Mouse (Mus musculus): ENCODE data around the gene Gm45785. TPM values are rescaled to one million over a fixed set of nuclear protein-coding genes. Genes with fewer than 3 reads are reported as not detected.

The Gm45785 gene
- polyA plus RNA-seq, 1 experiment from 2014 or later: not detected

DNA sequence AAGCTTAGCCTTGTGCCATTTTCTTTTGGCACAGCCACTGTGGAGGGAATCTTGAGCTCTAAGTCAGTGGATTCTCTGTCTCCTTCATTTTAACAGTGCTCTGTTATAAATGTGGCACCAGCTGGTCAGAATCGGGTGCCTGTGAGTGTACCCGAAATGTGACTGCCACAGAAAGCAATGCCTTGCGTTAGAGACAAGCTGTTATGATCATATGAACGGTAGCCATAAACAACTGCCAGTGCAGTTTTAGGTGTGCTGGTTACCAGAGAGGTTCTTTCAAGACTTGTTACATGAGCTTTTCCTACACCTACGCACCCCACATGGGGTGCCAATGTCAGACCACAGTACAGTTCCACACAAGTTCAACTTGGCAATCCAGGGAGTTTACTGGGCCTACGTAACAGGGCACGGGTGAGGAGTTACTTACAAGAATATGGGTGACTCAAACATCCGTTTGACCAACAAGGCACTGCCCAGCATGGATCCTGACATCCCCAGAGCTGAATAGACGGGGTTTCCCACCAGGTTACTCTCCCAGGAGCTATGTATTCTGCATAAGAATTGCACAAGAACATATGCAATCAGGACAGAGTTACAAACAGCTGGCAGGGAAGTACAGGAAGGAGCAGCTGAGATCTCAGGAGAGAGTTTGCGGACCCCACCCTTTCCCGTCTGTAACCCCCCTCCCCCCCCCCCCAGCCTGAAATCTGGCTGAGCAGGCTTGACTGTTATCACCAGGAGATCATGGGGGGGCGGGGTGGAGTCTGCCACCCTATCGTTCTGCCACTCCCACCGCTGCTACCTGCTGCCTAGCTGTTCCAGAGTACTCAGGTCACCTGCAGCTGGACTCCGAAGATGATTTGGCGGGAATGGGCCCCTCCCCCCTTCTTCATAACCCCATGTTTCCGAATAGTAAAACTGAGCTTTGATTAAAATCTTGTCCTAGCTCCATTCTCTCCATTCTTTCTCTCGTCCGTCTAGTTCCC, 15.1 kb downstream of the Gm45785 start:
- Histone ChIP-seq H3K27me3 (replicated peaks) (peaks cover 4% of the 10 kb centered on the region; the same call in 1 of the 2 replicates), H3K9me3 (no peaks in the 10 kb centered on the region), H3K4me2 (replicated peaks) (no peak overlapping the region), H3K9ac (no peak overlapping the region), H3K4me3 (no peak overlapping the region), H3K4me1 (no peaks in the 10 kb centered on the region), H3K27ac (no peak overlapping the region), H3K36me3 (no peaks in the 10 kb centered on the region)
- WGBS: 35% methylated on average over 19 of the region's 19 CpGs
- no peak for ATAC-seq (ENCODE audit: low FRiP score, low read depth)

- H3K27ac ChIP-seq: no peak overlapping the region
- H3K4me3 ChIP-seq: no peak overlapping the region
- H3K27me3 ChIP-seq (replicated peaks): peaks cover 4% of the 10 kb centered on the region; the same call in 1 of the 2 replicates
- H3K4me2 ChIP-seq (replicated peaks): no peak overlapping the region
- H3K4me1 ChIP-seq: no peaks in the 10 kb centered on the region
- no peak overlapping the region for H3K9ac ChIP-seq
- 64% methylated on average over 5 of the region's 5 CpGs for WGBS
- H3K9me3 ChIP-seq: no peaks in the 10 kb centered on the region
- H3K36me3 ChIP-seq: no peaks in the 10 kb centered on the region
- no peak for ATAC-seq (ENCODE audit: low FRiP score, low read depth)
Observed at GRCm38 (mm10) chr7:140839556-140839955, 16.6 kb downstream of the Gm45785 start.

DNA sequence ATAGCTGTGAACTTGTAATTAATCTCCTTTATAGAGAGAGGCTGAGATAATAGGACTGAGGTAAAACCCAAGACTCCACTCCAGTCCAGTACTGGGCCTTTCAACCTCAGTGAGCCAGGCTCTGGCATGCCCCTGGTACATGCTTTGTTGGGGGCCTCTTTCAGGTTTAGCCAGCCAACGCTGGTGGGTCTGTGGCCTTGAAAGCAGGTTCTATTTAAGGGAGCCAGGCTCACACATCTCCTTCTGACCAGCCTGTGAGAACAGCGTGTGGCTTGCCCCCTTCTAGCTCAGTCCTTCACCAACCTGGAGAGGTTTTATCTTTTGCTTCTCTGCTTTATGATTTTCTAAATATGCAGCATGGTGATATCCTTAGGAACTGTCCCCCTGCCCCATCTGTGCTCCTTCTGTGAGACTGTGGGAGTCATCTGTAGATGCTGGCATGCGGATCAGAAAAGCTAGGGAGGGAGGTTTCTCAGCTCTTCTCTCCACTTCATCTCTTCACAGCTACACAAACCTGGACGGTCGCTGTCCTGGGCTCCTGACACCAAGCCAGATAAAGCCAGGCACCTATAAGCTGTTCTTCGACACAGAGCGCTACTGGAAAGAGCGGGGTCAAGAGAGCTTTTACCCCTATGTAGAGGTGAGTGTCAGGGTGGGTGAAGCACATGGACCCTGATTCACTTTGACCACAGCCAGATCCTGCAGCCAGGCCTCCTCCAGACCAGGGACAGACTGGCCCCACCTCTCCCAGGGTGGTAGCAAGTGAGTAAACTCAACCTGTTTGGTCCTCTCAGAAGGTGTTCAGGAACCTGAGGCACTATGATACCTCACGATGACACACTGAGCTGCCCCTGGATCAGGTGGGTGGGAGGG, 19.7 kb downstream of the Gm45785 start:
- Histone ChIP-seq H3K4me2 (replicated peaks) (no peak overlapping the region), H3K27me3 (replicated peaks) (peaks cover 4% of the 10 kb centered on the region; the same call in 1 of the 2 replicates), H3K9me3 (no peaks in the 10 kb centered on the region), H3K4me1 (no peaks in the 10 kb centered on the region), H3K9ac (no peak overlapping the region), H3K27ac (no peak overlapping the region), H3K36me3 (no peaks in the 10 kb centered on the region), H3K4me3 (no peak overlapping the region)
- WGBS: 88% methylated on average over 9 of the region's 9 CpGs
- ATAC-seq (ENCODE audit: low FRiP score, low read depth): no peak

- no peaks in the 10 kb centered on the region for H3K36me3 ChIP-seq
- no peaks in the 10 kb centered on the region for H3K4me1 ChIP-seq
- no peak overlapping the region for H3K4me3 ChIP-seq
- H3K27ac ChIP-seq: no peak overlapping the region
- 77% methylated on average over 2 of the region's 2 CpGs for WGBS
- no peak overlapping the region for H3K9ac ChIP-seq
- no peaks in the 10 kb centered on the region for H3K27me3 ChIP-seq (replicated peaks)
- no peaks in the 10 kb centered on the region for H3K9me3 ChIP-seq
- H3K4me2 ChIP-seq (replicated peaks): no peak overlapping the region
- no peak for ATAC-seq (ENCODE audit: low FRiP score, low read depth)
Observed at GRCm38 (mm10) chr7:140835758-140836087, 20.4 kb downstream of the Gm45785 start.

DNA sequence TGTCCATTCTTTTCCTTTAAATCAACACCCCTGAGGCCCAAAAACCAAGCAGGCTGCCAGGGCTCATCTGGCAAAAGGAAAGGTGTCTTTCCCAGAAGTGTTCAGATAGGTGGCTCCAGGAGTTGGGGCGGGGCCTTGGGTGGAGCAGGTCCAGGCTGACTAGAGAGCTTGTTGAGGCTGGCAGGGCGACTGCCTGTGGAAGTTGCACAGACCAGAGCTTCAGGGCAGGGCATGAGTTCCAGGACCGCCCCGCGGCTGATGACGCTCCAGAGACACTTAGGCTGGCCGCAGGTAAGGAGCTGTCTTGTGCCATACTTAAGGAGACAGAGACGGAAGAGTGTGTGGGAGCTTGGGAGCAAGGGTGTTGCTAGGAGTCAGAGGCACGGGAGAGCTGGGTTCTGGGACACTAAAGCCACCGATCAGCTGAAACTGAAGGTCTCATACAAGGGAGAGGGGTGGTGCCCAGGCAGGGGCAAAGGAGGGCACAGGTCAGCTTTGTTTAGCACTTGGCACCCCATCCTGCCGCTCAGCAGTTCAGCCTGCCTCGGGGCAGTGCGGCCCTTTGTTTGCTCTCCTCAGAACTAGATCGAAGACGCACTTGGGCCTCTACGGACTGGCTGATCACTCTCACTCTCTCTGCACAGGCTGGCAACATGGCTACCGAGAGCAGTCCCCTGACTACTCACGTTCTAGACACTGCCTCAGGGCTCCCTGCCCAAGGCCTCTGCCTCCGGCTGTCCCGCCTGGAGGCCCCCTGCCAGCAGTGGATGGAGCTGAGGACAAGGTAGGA, 21.0 kb downstream of the Gm45785 start, which contains the start of gene Urah:
Gene Urah, plus strand, starts transcription at position 51 of the 790 bp plus-strand sequence.
- no peak for ATAC-seq (ENCODE audit: low FRiP score, low read depth)
- Histone ChIP-seq H3K4me3 (no peak within 1 kb of the TSS), H3K9me3 (no peaks in the 10 kb centered on the region), H3K4me1 (no peaks in the 10 kb centered on the region), H3K27ac (no peak within 1 kb of the TSS), H3K4me2 (replicated peaks) (no peak within 1 kb of the TSS), H3K27me3 (replicated peaks) (no peaks in the 10 kb centered on the region), H3K36me3 (no peaks in the 10 kb centered on the region), H3K9ac (no peak within 1 kb of the TSS)
- 51% methylated on average over 20 of the region's 20 CpGs for WGBS

- H3K27ac ChIP-seq: no peak overlapping the region
- H3K9ac ChIP-seq: no peak overlapping the region
- 82% methylated on average over 4 of the region's 4 CpGs for WGBS
- H3K4me1 ChIP-seq: no peaks in the 10 kb centered on the region
- no peaks in the 10 kb centered on the region for H3K36me3 ChIP-seq
- no peak for ATAC-seq (ENCODE audit: low FRiP score, low read depth)
- no peaks in the 10 kb centered on the region for H3K9me3 ChIP-seq
- H3K4me3 ChIP-seq: no peak overlapping the region
- no peak overlapping the region for H3K4me2 ChIP-seq (replicated peaks)
- H3K27me3 ChIP-seq (replicated peaks): no peaks in the 10 kb centered on the region
Observed at GRCm38 (mm10) chr7:140833341-140833740, 22.8 kb downstream of the Gm45785 start.

- no peaks in the 10 kb centered on the region for H3K9me3 ChIP-seq
- no peak overlapping the region for H3K4me3 ChIP-seq
- no peak for ATAC-seq (ENCODE audit: low FRiP score, low read depth)
- H3K9ac ChIP-seq: no peak overlapping the region
- no peak overlapping the region for H3K4me2 ChIP-seq (replicated peaks)
- no peaks in the 10 kb centered on the region for H3K4me1 ChIP-seq
- WGBS: 76% methylated on average over 6 of the region's 6 CpGs
- no peaks in the 10 kb centered on the region for H3K36me3 ChIP-seq
- no peak overlapping the region for H3K27ac ChIP-seq
- no peaks in the 10 kb centered on the region for H3K27me3 ChIP-seq (replicated peaks)
Observed at GRCm38 (mm10) chr7:140831447-140831846, 24.7 kb downstream of the Gm45785 start.

DNA sequence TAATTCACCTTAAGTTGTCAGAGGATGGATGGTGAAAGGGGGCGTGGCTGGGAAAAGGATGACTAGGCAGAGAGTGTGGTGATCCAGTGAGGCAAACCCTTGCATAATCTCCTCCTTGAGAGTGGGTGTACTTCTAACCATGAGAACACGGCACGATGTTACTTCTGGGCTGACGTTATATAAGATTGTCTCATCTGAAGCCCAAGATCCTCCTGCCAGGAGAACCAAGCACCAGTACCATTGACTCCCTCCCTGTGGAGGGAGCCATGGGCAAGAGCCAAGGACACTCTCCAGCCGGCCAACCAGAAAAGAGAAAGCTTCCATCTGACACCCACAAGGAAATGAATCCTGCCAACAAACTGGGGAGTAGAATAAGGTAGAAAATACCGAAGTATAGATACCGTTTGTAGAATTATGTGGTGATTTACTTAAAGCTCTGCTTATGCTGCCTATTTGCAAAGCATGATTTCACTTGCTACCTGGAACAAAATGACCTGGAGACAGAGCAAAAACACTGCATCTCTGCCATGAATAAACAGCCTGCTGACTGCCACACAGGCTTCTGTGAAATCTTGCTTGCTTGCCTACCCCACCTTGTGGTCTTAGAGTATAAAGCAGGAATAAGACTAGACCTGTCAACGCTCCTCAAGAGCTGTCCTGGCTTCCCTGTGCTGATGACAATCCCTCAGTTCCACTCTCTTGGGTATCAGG, 27.8 kb downstream of the Gm45785 start:
- no peaks in the 10 kb centered on the region for H3K9me3 ChIP-seq
- H3K36me3 ChIP-seq: no peaks in the 10 kb centered on the region
- no peak for ATAC-seq (ENCODE audit: low FRiP score, low read depth)
- no peaks in the 10 kb centered on the region for H3K27me3 ChIP-seq (replicated peaks)
- WGBS: 41% methylated on average over 8 of the region's 8 CpGs
- H3K27ac ChIP-seq: no peak overlapping the region
- no peaks in the 10 kb centered on the region for H3K4me1 ChIP-seq
- no peak overlapping the region for H3K4me3 ChIP-seq
- H3K9ac ChIP-seq: no peak overlapping the region
- no peak overlapping the region for H3K4me2 ChIP-seq (replicated peaks)

GRCm38 (mm10) chr7:140822731-140823130, 33.4 kb downstream of the Gm45785 start:
- 89% methylated on average over 4 of the region's 4 CpGs for WGBS
- H3K27me3 ChIP-seq (replicated peaks): no peaks in the 10 kb centered on the region
- H3K4me1 ChIP-seq: no peaks in the 10 kb centered on the region
- H3K27ac ChIP-seq: no peak overlapping the region
- no peaks in the 10 kb centered on the region for H3K9me3 ChIP-seq
- H3K9ac ChIP-seq: no peak overlapping the region
- no peaks in the 10 kb centered on the region for H3K36me3 ChIP-seq
- no peak overlapping the region for H3K4me2 ChIP-seq (replicated peaks)
- no peak for ATAC-seq (ENCODE audit: low FRiP score, low read depth)
- H3K4me3 ChIP-seq: no peak overlapping the region

- peak; percentile 90 for ATAC-seq (ENCODE audit: low FRiP score, low read depth)
- H3K36me3 ChIP-seq: no peaks in the 10 kb centered on the region
- H3K4me1 ChIP-seq: no peaks in the 10 kb centered on the region
- peak within 1 kb of the TSS; percentile 70 for H3K4me2 ChIP-seq (replicated peaks)
- 1% methylated on average over 21 of the region's 21 CpGs for WGBS
- peak within 1 kb of the TSS; percentile 68 for H3K27ac ChIP-seq
- H3K4me3 ChIP-seq: peak within 1 kb of the TSS; percentile 50
- H3K9ac ChIP-seq: peak within 1 kb of the TSS; percentile 64
- H3K9me3 ChIP-seq: no peaks in the 10 kb centered on the region
- H3K27me3 ChIP-seq (replicated peaks): no peaks in the 10 kb centered on the region
Observed at GRCm38 (mm10) chr7:140821653-140822329, 34.3 kb downstream of the Gm45785 start, which contains the start of gene Zfp941. Zfp941 (minus strand) TSS chr7:140822178.

- Histone ChIP-seq H3K4me3 (peak overlapping the region; percentile 50), H3K9ac (no peak overlapping the region; the same call in 1 of the 2 replicates), H3K36me3 (no peaks in the 10 kb centered on the region), H3K27me3 (replicated peaks) (no peaks in the 10 kb centered on the region), H3K4me2 (replicated peaks) (peak overlapping the region; percentile 70), H3K27ac (no peak overlapping the region), H3K4me1 (no peaks in the 10 kb centered on the region), H3K9me3 (no peaks in the 10 kb centered on the region)
- WGBS: 55% methylated on average over 5 of the region's 5 CpGs
- ATAC-seq (ENCODE audit: low FRiP score, low read depth): peak; percentile 57; the same call in 1 of the 2 replicates
Observed at GRCm38 (mm10) chr7:140821305-140821652, 34.9 kb downstream of the Gm45785 start.
